Comparison of ENCODE assay signal across 8 mouse cellular contexts in the genomic region with DNA sequence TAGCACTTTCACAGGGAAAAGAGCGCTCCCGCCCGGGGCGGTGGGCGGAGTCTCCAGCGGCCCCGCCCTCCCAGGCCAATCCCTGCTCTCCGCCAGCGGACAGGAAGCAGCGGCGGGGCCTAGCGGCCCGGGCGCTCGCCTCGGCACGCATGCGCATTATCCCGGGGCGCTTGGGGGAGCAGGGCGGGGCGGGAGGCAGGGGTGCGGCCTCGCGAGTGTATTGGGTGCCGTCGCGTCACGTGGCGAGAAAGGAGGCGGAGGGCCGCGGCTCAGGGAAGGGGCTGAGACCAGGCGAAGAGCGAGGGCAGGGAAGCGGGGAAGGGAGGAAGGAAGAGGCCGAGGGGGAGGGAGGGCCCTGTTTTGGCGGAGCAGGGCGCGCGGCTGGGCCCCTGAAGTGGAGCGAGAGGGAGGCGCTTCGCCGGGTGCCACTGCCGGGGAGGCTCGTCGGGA. TPM values are rescaled to one million over a fixed set of nuclear protein-coding genes. Genes with fewer than 3 reads are reported as not detected.
DNase-seq lines count a peak whose midpoint lies in the region; ATAC-seq and TF ChIP-seq lines count a peak whose summit lies in the region.

Gene Adam10 (plus strand): TSS at position 316 of the 450 bp plus-strand sequence.

- DNase-seq in 416B (ENCODE audit: low read depth): peak; percentile 99
- DNase-seq in heart, adult 9 months (ENCODE audit: low spot score in 2 of 2): peak; percentile 98
- peak; percentile 96 to 98 for DNase-seq in monocyte, adult 2 months (ENCODE audit: low read depth in 1 of 2, low spot score in 2 of 2)
- DNase-seq in spleen, postnatal 36 days (ENCODE audit: low spot score in 2 of 2): peak; percentile 99

- H3K36me3 ChIP-seq in embryonic facial prominence, embryonic 15.5 days: no peaks in the 10 kb centered on the region
- no peaks in the 10 kb centered on the region for H3K36me3 ChIP-seq in kidney, embryonic 14.5 days (ENCODE audit: control insufficient read depth, insufficient read depth, low read length)
- H3K36me3 ChIP-seq in limb, embryonic 15.5 days: no peaks in the 10 kb centered on the region

- peak; percentile 100 for ATAC-seq in embryonic facial prominence, embryonic 15.5 days (ENCODE audit: insufficient number of reproducible peaks, low FRiP score, low TSS enrichment, low read depth)
- ATAC-seq in kidney, embryonic 14.5 days (ENCODE audit: low FRiP score, low TSS enrichment): peak; percentile 100
- peak; percentile 100 for ATAC-seq in limb, embryonic 15.5 days (ENCODE audit: insufficient number of reproducible peaks, low FRiP score, low TSS enrichment, low read depth)

- H3K27ac ChIP-seq in bone marrow, adult 2 months (ENCODE audit: control insufficient read depth, insufficient read depth, low read depth, low read length, poor library complexity): peak within 1 kb of the TSS; percentile 99
- peak within 1 kb of the TSS; percentile 96 for H3K27ac ChIP-seq in embryonic facial prominence, embryonic 15.5 days (replicated peaks)
- H3K27ac ChIP-seq in kidney, embryonic 14.5 days (ENCODE audit: low read depth, low read length): peak within 1 kb of the TSS; percentile 95
- peak within 1 kb of the TSS; percentile 97 for H3K27ac ChIP-seq in limb, embryonic 15.5 days

- H3K27me3 ChIP-seq in embryonic facial prominence, embryonic 15.5 days: no peaks in the 10 kb centered on the region
- no peaks in the 10 kb centered on the region for H3K27me3 ChIP-seq in kidney, embryonic 14.5 days (ENCODE audit: control insufficient read depth, insufficient read depth, low read length)
- H3K27me3 ChIP-seq in limb, embryonic 15.5 days: no peaks in the 10 kb centered on the region

- no peak for TF ChIP-seq CTCF in bone marrow, adult 2 months (IDR thresholded peaks at IDR 0.05; ENCODE audit: control insufficient read depth, insufficient read depth, low read length)

- peak; percentile 99 for TF ChIP-seq POLR2A in bone marrow, adult 2 months (IDR thresholded peaks at IDR 0.05; ENCODE audit: borderline replicate concordance, control insufficient read depth, low read depth, low read length)

- no peaks in the 10 kb centered on the region for H3K9me3 ChIP-seq in embryonic facial prominence, embryonic 15.5 days (replicated peaks)
- H3K9me3 ChIP-seq in kidney, embryonic 14.5 days (ENCODE audit: control insufficient read depth, low read length): no peaks in the 10 kb centered on the region
- no peaks in the 10 kb centered on the region for H3K9me3 ChIP-seq in limb, embryonic 15.5 days

- peaks cover 1% of the 10 kb centered on the region; the same call in 1 of the 2 replicates for H3K4me1 ChIP-seq in bone marrow, adult 2 months (ENCODE audit: control insufficient read depth, insufficient read depth, low read length)
- peaks cover 10% of the 10 kb centered on the region; the same call in 1 of the 2 replicates for H3K4me1 ChIP-seq in embryonic facial prominence, embryonic 15.5 days
- H3K4me1 ChIP-seq in kidney, embryonic 14.5 days (ENCODE audit: control insufficient read depth, insufficient read depth, low read length): peaks cover 13% of the 10 kb centered on the region
- peaks cover 3% of the 10 kb centered on the region for H3K4me1 ChIP-seq in limb, embryonic 15.5 days

- peak within 1 kb of the TSS; percentile 97 for H3K4me3 ChIP-seq in bone marrow, adult 2 months (replicated peaks; ENCODE audit: control insufficient read depth, low read depth, low read length)
- H3K4me3 ChIP-seq in embryonic facial prominence, embryonic 15.5 days (replicated peaks): peak within 1 kb of the TSS; percentile 86
- peak within 1 kb of the TSS; percentile 65 for H3K4me3 ChIP-seq in kidney, embryonic 14.5 days (ENCODE audit: low read length)
- peak within 1 kb of the TSS; percentile 68 for H3K4me3 ChIP-seq in limb, embryonic 15.5 days

- H3K4me2 ChIP-seq in embryonic facial prominence, embryonic 15.5 days (replicated peaks): peak within 1 kb of the TSS; percentile 65
- peak within 1 kb of the TSS; percentile 66 for H3K4me2 ChIP-seq in kidney, embryonic 14.5 days (replicated peaks; ENCODE audit: low read depth, low read length)
- peak within 1 kb of the TSS; percentile 62 for H3K4me2 ChIP-seq in limb, embryonic 15.5 days

- H3K9ac ChIP-seq in embryonic facial prominence, embryonic 15.5 days: peak within 1 kb of the TSS; percentile 87
- H3K9ac ChIP-seq in kidney, embryonic 14.5 days (ENCODE audit: low read depth, low read length): peak within 1 kb of the TSS; percentile 94
- H3K9ac ChIP-seq in limb, embryonic 15.5 days: peak within 1 kb of the TSS; percentile 85

- WGBS in bone marrow, adult 2 months: under 1% methylated on average over 47 of the region's 48 CpGs
- WGBS in embryonic facial prominence, embryonic 15.5 days: under 1% methylated on average over 44 of the region's 48 CpGs
- WGBS in kidney, embryonic 14.5 days: under 1% methylated on average over 39 of the region's 48 CpGs
- WGBS in limb, embryonic 15.5 days: 0% methylated on average over 45 of the region's 48 CpGs

RNA-seq across cellular contexts. Expression of gene Adam10, which starts in this region (rescaled TPM):
- 36.8 and 50.8 TPM in 2 replicates for polyA plus RNA-seq in bone marrow, adult 2 months (2011; ENCODE audit: insufficient read depth, insufficient read length, low replicate concordance, missing spikeins)
- polyA plus RNA-seq in embryonic facial prominence, embryonic 15.5 days (2015; fragmentation: Nextera tagmentation; extraction: Ambion mirVana): 60.6 and 61.8 TPM in 2 replicates
- polyA plus RNA-seq in kidney, embryonic 14.5 days (2014; fragmentation: Nextera tagmentation; extraction: Ambion mirVana): 51.8 and 83.1 TPM in 2 replicates
- polyA plus RNA-seq in limb, embryonic 15.5 days (2015; fragmentation: Nextera tagmentation; extraction: Ambion mirVana): 60.0 and 62.9 TPM in 2 replicates

Comparison
In these comparisons a context has a peak if more than half of its experiments do, and no peak if none do; other contexts are left out.
1. Peak in every context shown above with its lines: DNase-seq, ATAC-seq, H3K4me3 ChIP-seq and H3K27ac ChIP-seq.